Mouse (Mus musculus): ENCODE results near the gene Rabgef1. TPM values are rescaled to one million over a fixed set of nuclear protein-coding genes. Genes with fewer than 3 reads are reported as not detected.

Rabgef1 gene
- polyA plus RNA-seq, 1 experiment from 2014 or later = 47.0 TPM

DNA sequence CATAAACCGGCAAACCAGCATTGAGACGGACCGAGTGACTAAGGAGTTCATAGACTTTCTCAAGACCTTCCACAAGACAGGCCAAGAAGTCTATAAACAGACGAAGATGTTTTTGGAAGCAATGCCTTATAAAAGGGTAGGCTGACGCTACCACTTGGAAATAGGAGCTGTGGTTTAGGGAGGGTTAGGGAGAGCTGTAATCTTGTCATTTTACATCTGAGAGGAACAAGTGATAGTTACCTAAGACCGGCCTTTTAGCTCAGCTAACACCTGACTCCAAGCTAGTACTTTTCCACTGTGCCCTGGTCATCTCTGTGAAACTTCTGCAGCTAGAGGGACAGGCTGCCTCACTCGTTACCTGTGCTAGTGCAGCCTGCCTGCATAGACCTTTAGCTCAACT, 26.4 kb downstream of the Rabgef1 start:
- 94% methylated on average over 7 of the region's 7 CpGs for WGBS
- Histone ChIP-seq H3K27me3 (replicated peaks; ENCODE audit: control insufficient read depth, insufficient read depth, low read length) (no peaks in the 10 kb centered on the region), H3K4me1 (replicated peaks; ENCODE audit: control insufficient read depth, insufficient read depth, low read length) (no peaks in the 10 kb centered on the region), H3K4me3 (replicated peaks; ENCODE audit: low read length) (no peak overlapping the region), H3K27ac (ENCODE audit: low read length) (no peak overlapping the region), H3K4me2 (ENCODE audit: low read length) (no peak overlapping the region), H3K36me3 (ENCODE audit: control insufficient read depth, insufficient read depth) (peaks cover 20% of the 10 kb centered on the region), H3K9me3 (ENCODE audit: control insufficient read depth, low read length) (no peaks in the 10 kb centered on the region), H3K9ac (replicated peaks; ENCODE audit: low read depth, low read length) (no peak overlapping the region)
- ATAC-seq = no peak

GRCm38 (mm10) chr5:130200233-130201029, 28.8 kb downstream of the Rabgef1 start:
- no peaks in the 10 kb centered on the region for H3K27me3 ChIP-seq (replicated peaks; ENCODE audit: control insufficient read depth, insufficient read depth, low read length)

GRCm38 (mm10) chr5:130203948-130204347, 32.4 kb downstream of the Rabgef1 start:
- H3K9me3 ChIP-seq (ENCODE audit: control insufficient read depth, low read length) = no peaks in the 10 kb centered on the region
- no peak overlapping the region for H3K27ac ChIP-seq (ENCODE audit: low read length)
- no peaks in the 10 kb centered on the region for H3K4me1 ChIP-seq (replicated peaks; ENCODE audit: control insufficient read depth, insufficient read depth, low read length)
- peaks cover 16% of the 10 kb centered on the region for H3K36me3 ChIP-seq (ENCODE audit: control insufficient read depth, insufficient read depth)
- no peak overlapping the region for H3K4me2 ChIP-seq (ENCODE audit: low read length)
- no peak for ATAC-seq
- H3K4me3 ChIP-seq (replicated peaks; ENCODE audit: low read length) = no peak overlapping the region
- 84% methylated on average over 4 of the region's 4 CpGs for WGBS
- no peak overlapping the region for H3K9ac ChIP-seq (replicated peaks; ENCODE audit: low read depth, low read length)
- H3K27me3 ChIP-seq (replicated peaks; ENCODE audit: control insufficient read depth, insufficient read depth, low read length) = no peaks in the 10 kb centered on the region

More at GRCm38 (mm10) chr5:130200233-130201029, 28.8 kb downstream of the Rabgef1 start:
- Histone ChIP-seq H3K4me1 (replicated peaks; ENCODE audit: control insufficient read depth, insufficient read depth, low read length) (no peaks in the 10 kb centered on the region), H3K9me3 (ENCODE audit: control insufficient read depth, low read length) (no peaks in the 10 kb centered on the region), H3K36me3 (ENCODE audit: control insufficient read depth, insufficient read depth) (peaks cover 14% of the 10 kb centered on the region), H3K9ac (replicated peaks; ENCODE audit: low read depth, low read length) (no peak overlapping the region), H3K27ac (ENCODE audit: low read length) (no peak overlapping the region), H3K4me2 (ENCODE audit: low read length) (no peak overlapping the region), H3K4me3 (replicated peaks; ENCODE audit: low read length) (no peak overlapping the region)
- ATAC-seq = no peak
- 92% methylated on average over 10 of the region's 10 CpGs for WGBS

GRCm38 (mm10) chr5:130204560-130204959, 33.0 kb downstream of the Rabgef1 start:
- ATAC-seq = no peak
- H3K36me3 ChIP-seq (ENCODE audit: control insufficient read depth, insufficient read depth) = peaks cover 17% of the 10 kb centered on the region

DNA sequence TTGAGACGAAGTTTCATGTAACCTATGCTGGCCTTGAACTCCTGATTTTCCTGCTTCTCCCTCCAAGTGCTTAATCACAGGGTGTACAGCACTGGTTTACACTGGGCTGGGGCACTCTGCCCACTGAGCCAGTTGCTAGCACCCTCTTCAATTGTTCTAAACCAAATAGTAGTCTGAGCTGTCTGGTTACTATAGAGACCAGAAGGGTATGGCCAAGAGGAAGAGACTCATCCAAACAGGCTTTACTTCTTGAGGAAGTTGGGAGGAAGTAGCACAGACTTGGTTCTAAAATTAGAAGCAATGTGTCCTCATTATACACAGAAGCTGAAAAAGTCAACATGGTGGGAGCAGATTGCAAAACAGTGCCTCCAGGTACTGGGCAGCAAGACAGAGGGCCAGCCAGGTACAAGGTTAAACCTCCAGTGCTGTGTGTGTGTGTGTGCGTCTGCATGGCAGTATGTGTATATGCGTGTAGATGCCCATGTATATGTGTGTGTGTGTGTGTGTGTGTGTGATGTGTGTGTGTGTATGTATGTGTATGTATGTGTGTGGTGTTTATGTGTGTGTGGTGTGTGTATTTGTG, 33.9 kb downstream of the Rabgef1 start:
- Histone ChIP-seq H3K4me2 (ENCODE audit: low read length) (no peak overlapping the region), H3K9me3 (ENCODE audit: control insufficient read depth, low read length) (no peaks in the 10 kb centered on the region), H3K9ac (replicated peaks; ENCODE audit: low read depth, low read length) (no peak overlapping the region), H3K36me3 (ENCODE audit: control insufficient read depth, insufficient read depth) (peaks cover 22% of the 10 kb centered on the region), H3K4me1 (replicated peaks; ENCODE audit: control insufficient read depth, insufficient read depth, low read length) (no peaks in the 10 kb centered on the region), H3K27me3 (replicated peaks; ENCODE audit: control insufficient read depth, insufficient read depth, low read length) (no peaks in the 10 kb centered on the region), H3K4me3 (replicated peaks; ENCODE audit: low read length) (no peak overlapping the region), H3K27ac (ENCODE audit: low read length) (no peak overlapping the region)
- 95% methylated on average over 3 of the region's 3 CpGs for whole genome bisulfite sequencing
- ATAC-seq = no peak

More at GRCm38 (mm10) chr5:130204560-130204959, 33.0 kb downstream of the Rabgef1 start:
- Histone ChIP-seq H3K27ac (ENCODE audit: low read length) (no peak overlapping the region), H3K4me3 (replicated peaks; ENCODE audit: low read length) (no peak overlapping the region), H3K9ac (replicated peaks; ENCODE audit: low read depth, low read length) (no peak overlapping the region), H3K9me3 (ENCODE audit: control insufficient read depth, low read length) (no peaks in the 10 kb centered on the region), H3K4me2 (ENCODE audit: low read length) (no peak overlapping the region), H3K4me1 (replicated peaks; ENCODE audit: control insufficient read depth, insufficient read depth, low read length) (no peaks in the 10 kb centered on the region), H3K27me3 (replicated peaks; ENCODE audit: control insufficient read depth, insufficient read depth, low read length) (no peaks in the 10 kb centered on the region)
- 84% methylated on average over 6 of the region's 6 CpGs for WGBS

- Histone ChIP-seq H3K4me3 (replicated peaks; ENCODE audit: low read length) (no peak overlapping the region), H3K4me2 (ENCODE audit: low read length) (no peak overlapping the region), H3K36me3 (ENCODE audit: control insufficient read depth, insufficient read depth) (peaks cover 25% of the 10 kb centered on the region), H3K9me3 (ENCODE audit: control insufficient read depth, low read length) (no peaks in the 10 kb centered on the region), H3K9ac (replicated peaks; ENCODE audit: low read depth, low read length) (no peak overlapping the region), H3K4me1 (replicated peaks; ENCODE audit: control insufficient read depth, insufficient read depth, low read length) (no peaks in the 10 kb centered on the region), H3K27me3 (replicated peaks; ENCODE audit: control insufficient read depth, insufficient read depth, low read length) (no peaks in the 10 kb centered on the region), H3K27ac (ENCODE audit: low read length) (no peak overlapping the region)
- no peak for ATAC-seq
- 93% methylated on average over 4 of the region's 4 CpGs for WGBS
These were observed 35.7 kb downstream of the Rabgef1 start for GRCm38 (mm10) chr5:130207299-130207698.

DNA sequence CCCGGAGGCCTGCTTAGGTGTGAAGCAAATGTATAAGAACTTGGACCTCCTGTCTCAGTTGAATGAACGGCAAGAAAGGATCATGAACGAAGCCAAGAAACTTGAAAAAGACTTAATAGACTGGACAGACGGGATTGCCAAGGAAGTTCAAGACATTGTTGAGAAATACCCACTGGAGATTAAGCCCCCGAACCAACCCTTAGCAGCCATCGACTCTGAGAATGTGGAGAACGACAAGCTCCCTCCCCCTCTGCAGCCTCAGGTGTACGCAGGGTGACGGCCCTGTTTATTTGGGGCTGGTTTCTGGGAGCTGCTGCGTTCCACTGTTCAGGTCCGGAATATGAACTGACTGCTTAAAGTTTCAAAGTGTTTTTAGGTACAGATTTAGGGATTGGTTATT, 41.4 kb downstream of the Rabgef1 start:
- WGBS = 86% methylated on average over 11 of the region's 11 CpGs
- H3K36me3 ChIP-seq (ENCODE audit: control insufficient read depth, insufficient read depth) = peaks cover 20% of the 10 kb centered on the region
- no peak overlapping the region for H3K4me2 ChIP-seq (ENCODE audit: low read length)
- H3K27me3 ChIP-seq (replicated peaks; ENCODE audit: control insufficient read depth, insufficient read depth, low read length) = no peaks in the 10 kb centered on the region
- H3K9ac ChIP-seq (replicated peaks; ENCODE audit: low read depth, low read length) = no peak overlapping the region
- H3K27ac ChIP-seq (ENCODE audit: low read length) = no peak overlapping the region
- H3K4me1 ChIP-seq (replicated peaks; ENCODE audit: control insufficient read depth, insufficient read depth, low read length) = no peaks in the 10 kb centered on the region
- H3K9me3 ChIP-seq (ENCODE audit: control insufficient read depth, low read length) = peaks cover 3% of the 10 kb centered on the region; the same call in 1 of the 2 replicates
- ATAC-seq = no peak
- no peak overlapping the region for H3K4me3 ChIP-seq (replicated peaks; ENCODE audit: low read length)

- Histone ChIP-seq H3K27ac (ENCODE audit: low read length) (no peak within 1 kb of the TSS), H3K4me2 (ENCODE audit: low read length) (no peak within 1 kb of the TSS), H3K9ac (replicated peaks; ENCODE audit: low read depth, low read length) (no peak within 1 kb of the TSS), H3K4me1 (replicated peaks; ENCODE audit: control insufficient read depth, insufficient read depth, low read length) (peaks cover 7% of the 10 kb centered on the region), H3K9me3 (ENCODE audit: control insufficient read depth, low read length) (peaks cover 5% of the 10 kb centered on the region; the same call in 1 of the 2 replicates), H3K27me3 (replicated peaks; ENCODE audit: control insufficient read depth, insufficient read depth, low read length) (no peaks in the 10 kb centered on the region), H3K4me3 (replicated peaks; ENCODE audit: low read length) (no peak within 1 kb of the TSS), H3K36me3 (ENCODE audit: control insufficient read depth, insufficient read depth) (peaks cover 2% of the 10 kb centered on the region; the same call in 1 of the 2 replicates)
- 86% methylated on average over 7 of the region's 7 CpGs for WGBS
- ATAC-seq = no peak
These were observed 45.2 kb downstream of the Rabgef1 start, which contains the start of gene Tmem248 for GRCm38 (mm10) chr5:130216781-130217180. Gene Tmem248, plus strand, starts transcription at chr5:130217081.

GRCm38 (mm10) chr5:130217406-130217805, 45.8 kb downstream of the Rabgef1 start:
- 94% methylated on average over 4 of the region's 4 CpGs for WGBS
- ATAC-seq = no peak

More at GRCm38 (mm10) chr5:130217406-130217805, 45.8 kb downstream of the Rabgef1 start:
- Histone ChIP-seq H3K4me1 (replicated peaks; ENCODE audit: control insufficient read depth, insufficient read depth, low read length) (peaks cover 7% of the 10 kb centered on the region), H3K9me3 (ENCODE audit: control insufficient read depth, low read length) (peaks cover 5% of the 10 kb centered on the region; the same call in 1 of the 2 replicates), H3K4me2 (ENCODE audit: low read length) (no peak overlapping the region), H3K36me3 (ENCODE audit: control insufficient read depth, insufficient read depth) (no peaks in the 10 kb centered on the region; the same call in 1 of the 2 replicates), H3K27me3 (replicated peaks; ENCODE audit: control insufficient read depth, insufficient read depth, low read length) (no peaks in the 10 kb centered on the region), H3K9ac (replicated peaks; ENCODE audit: low read depth, low read length) (no peak overlapping the region), H3K4me3 (replicated peaks; ENCODE audit: low read length) (no peak overlapping the region), H3K27ac (ENCODE audit: low read length) (no peak overlapping the region)

All from forebrain, embryonic 16.5 days (tissue).